Mouse (Mus musculus): ENCODE data around the gene Vmn2r6.
A peak's percentile ranks its signal among the peaks of the same experiment; 100 is the strongest.
"Not testable (repeated sequence)": the region's sequence is repeated elsewhere in the genome, so short reads cannot be mapped to it uniquely, and the experiment has no call there.

Gene Vmn2r6

DNA sequence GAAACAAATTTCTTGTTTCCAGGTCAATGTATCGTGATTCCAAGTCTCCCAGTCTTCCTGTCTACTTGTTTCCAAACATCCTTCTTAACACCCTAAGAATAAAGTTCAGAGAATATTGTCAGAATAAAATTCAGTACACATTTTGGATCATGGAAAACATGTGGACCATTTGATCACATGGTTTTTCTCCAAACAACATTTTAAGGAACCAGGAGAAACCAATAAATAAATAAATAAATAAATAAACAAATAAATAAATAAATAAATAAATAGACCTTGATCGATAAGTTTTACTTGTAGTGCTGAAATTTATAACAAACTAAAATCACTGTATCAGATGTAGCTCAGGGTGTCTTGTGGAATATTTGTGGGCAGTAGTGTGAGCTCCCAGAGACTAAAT, at the start of gene Vmn2r6:
Gene Vmn2r6, minus strand, starts transcription at position 101 of the 400 bp plus-strand sequence.
- not testable (repeated sequence) for DNase-seq (ENCODE audit: low spot score)

DNA sequence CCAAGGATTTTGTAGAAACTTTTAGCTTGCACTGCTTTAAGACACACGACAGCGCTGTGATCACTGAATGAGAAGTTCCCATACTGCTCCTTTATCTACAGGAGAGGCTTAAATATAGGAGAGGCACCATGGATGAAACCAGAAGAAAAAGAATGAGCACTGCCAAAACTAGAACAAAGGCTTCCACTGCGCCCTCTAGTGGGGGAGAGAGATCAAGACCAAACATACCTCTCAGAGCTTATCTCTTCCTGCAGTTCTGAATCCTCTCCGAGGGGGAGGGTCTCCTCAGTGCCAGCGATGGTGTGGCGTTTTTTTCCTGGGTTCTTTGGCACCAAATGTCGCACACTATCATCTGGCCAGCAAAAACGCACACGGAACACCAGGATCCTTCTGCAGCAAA, 22.0 kb upstream of the Vmn2r6 start:
- DNase-seq (ENCODE audit: low spot score), result peak; percentile 4

DNA sequence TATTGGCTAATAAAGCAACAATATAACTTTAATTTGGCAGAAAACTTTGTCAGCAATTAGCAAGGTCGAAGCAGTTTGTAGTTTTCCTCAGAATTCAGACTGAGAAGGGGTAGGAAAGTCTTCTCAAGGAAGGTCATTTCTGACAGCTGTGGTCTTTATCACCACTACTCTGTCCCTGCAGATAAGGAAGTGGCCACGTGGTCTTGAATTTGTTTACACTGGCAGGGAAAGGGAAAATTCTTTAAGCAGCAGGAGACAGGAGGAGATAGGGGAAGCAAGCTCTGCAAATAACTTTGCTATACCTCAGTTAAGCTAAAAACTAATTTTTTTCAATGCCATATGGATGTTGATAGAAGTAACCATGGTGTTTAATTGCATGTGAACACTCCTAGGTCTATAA, 3.2 kb upstream of the Vmn2r6 start:
- not testable (repeated sequence) for DNase-seq (ENCODE audit: low spot score)

DNA sequence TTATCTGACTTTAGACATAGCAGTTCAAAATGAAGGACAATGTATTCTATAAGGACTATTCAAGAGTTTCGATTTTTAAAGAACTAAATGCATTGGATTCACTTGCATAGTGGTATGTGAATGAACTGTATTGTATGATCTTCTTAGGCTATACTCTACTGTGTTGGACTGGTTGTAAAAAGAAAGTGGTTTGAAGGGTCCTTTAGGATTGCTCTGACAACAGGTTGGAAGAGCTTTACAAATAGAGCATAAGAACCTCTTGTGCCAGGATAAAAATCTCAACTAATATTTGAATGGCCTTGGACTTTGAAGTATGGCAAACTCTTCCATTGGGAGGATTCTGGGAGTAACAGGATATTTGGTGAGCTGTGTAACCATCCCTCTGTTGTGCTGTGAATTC, 42.0 kb downstream of the Vmn2r6 start:
- DNase-seq (ENCODE audit: low spot score), result not testable (repeated sequence)

DNA sequence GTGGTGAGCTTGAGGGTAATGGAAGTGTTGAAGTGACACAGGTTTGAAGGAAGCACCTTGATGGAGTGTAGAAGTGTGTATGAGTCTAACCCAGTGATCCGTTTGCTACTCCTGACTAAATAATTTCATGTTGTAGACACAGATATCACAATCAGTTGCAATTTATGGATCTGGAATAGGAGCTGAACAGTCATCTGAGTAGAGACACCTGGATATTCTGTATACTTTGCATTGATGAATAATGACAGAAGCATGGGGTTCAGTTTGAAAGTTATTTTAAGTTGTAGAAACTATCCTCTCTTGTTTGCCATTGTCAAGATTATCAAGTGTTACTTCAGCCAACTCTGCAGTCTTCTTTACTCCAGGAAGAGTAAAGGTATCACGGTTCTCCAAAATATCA, 55.9 kb downstream of the Vmn2r6 start, which contains the start of gene Vmn2r5:
Gene Vmn2r5, minus strand, starts transcription at position 101 of the 400 bp plus-strand sequence.
- not testable (repeated sequence) for DNase-seq (ENCODE audit: low spot score)
